Mouse (Mus musculus) T-helper 17 cell (primary cell): ENCODE data around the gene Ift172.

Experiments
- in situ Hi-C, 2 experiments: fragments of 300-600 bp; cut with MboI, MseI; formaldehyde crosslinking; loops; 1 replicate in 1 of 2; 2 replicates in 1 of 2; pipeline ENCODE4 v1.15.1; 2025; ENCODE audit warnings: high pct_unique_total_duplicates in 2 of 2

The Ift172 gene

GRCm38 (mm10) chr5:31290521-31291360 is at the start of gene Ift172:
Gene Ift172, minus strand, starts transcription at chr5:31291116.
- in situ Hi-C loops, result loop anchor here in 1 of 2 experiments (5.0 kb wide), 1 partner anchor 98 kb away; the partner anchor contains the start of genes Eif2b4 and Snx17

- in situ Hi-C loops, result no loop called here
Measured at GRCm38 (mm10) chr5:31328255-31328654, 37.3 kb upstream of the Ift172 start.

- in situ Hi-C loops, result no loop called here
Measured at GRCm38 (mm10) chr5:31326850-31327249, 35.9 kb upstream of the Ift172 start.

- in situ Hi-C loops, result no loop called here
Measured at GRCm38 (mm10) chr5:31324085-31324484, 33.2 kb upstream of the Ift172 start.

- in situ Hi-C loops, result no loop called here
Measured at GRCm38 (mm10) chr5:31322776-31323175, 31.9 kb upstream of the Ift172 start.

GRCm38 (mm10) chr5:31312806-31313205 is 21.9 kb upstream of the Ift172 start:
- in situ Hi-C loops, result no loop called here

GRCm38 (mm10) chr5:31303093-31303492 is 12.2 kb upstream of the Ift172 start:
- in situ Hi-C loops, result no loop called here

GRCm38 (mm10) chr5:31301866-31302265 is 10.9 kb upstream of the Ift172 start:
- in situ Hi-C loops, result no loop called here

GRCm38 (mm10) chr5:31298486-31298885 is 7.6 kb upstream of the Ift172 start:
- in situ Hi-C loops, result no loop called here

GRCm38 (mm10) chr5:31297981-31298380 is 7.1 kb upstream of the Ift172 start:
- in situ Hi-C loops, result no loop called here

- in situ Hi-C loops, result no loop called here
Measured at GRCm38 (mm10) chr5:31297047-31297757, 6.3 kb upstream of the Ift172 start, which contains the start of gene Gckr. Gene Gckr, plus strand, starts transcription at chr5:31297443.

GRCm38 (mm10) chr5:31295606-31296141 is 4.8 kb upstream of the Ift172 start, which contains the start of gene Fndc4:
Gene Fndc4, minus strand, starts transcription at chr5:31296080.
- in situ Hi-C loops, result no loop called here

- in situ Hi-C loops, result loop anchor here in 1 of 2 experiments (5.0 kb wide), 1 partner anchor 103 kb away; the partner anchor contains the start of genes Eif2b4 and Snx17
Measured at GRCm38 (mm10) chr5:31294964-31295605, 4.2 kb upstream of the Ift172 start.

- in situ Hi-C loops, result loop anchor here in 1 of 2 experiments (5.0 kb wide), 1 partner anchor 99 kb away; the partner anchor contains the start of genes Eif2b4 and Snx17
Measured at GRCm38 (mm10) chr5:31291361-31291688, 409 bp upstream of the Ift172 start.

- in situ Hi-C loops, result loop anchor here in 1 of 2 experiments (5.0 kb wide), 1 partner anchor 97 kb away; the partner anchor contains the start of genes Eif2b4 and Snx17
Measured at GRCm38 (mm10) chr5:31289626-31290230, 1.2 kb downstream of the Ift172 start.

- in situ Hi-C loops, result no loop called here
Measured at GRCm38 (mm10) chr5:31288655-31289054, 2.3 kb downstream of the Ift172 start.

- in situ Hi-C loops, result no loop called here
Measured at GRCm38 (mm10) chr5:31288225-31288624, 2.7 kb downstream of the Ift172 start.

GRCm38 (mm10) chr5:31279245-31279988 is 11.5 kb downstream of the Ift172 start:
- in situ Hi-C loops, result no loop called here

- in situ Hi-C loops, result no loop called here
Measured at GRCm38 (mm10) chr5:31273018-31273417, 17.9 kb downstream of the Ift172 start.

GRCm38 (mm10) chr5:31267686-31268085 is 23.2 kb downstream of the Ift172 start:
- in situ Hi-C loops, result no loop called here
